Mouse (Mus musculus): ENCODE measurements around the gene C1s2. TPM values are rescaled to one million over a fixed set of nuclear protein-coding genes. Genes with fewer than 3 reads are reported as not detected.

Gene C1s2
- polyA plus RNA-seq, 1 experiment from 2014 or later, result not detected

Other genes with a start within 250 kb of the C1s2 start
- 43.7 and 45.1 TPM in 2 replicates for gene Pex5, start 221.0 kb downstream of the C1s2 start, polyA plus RNA-seq (2015; fragmentation: Nextera tagmentation; extraction: Ambion mirVana)
- 5.8 and 7.2 TPM in 2 replicates for gene Clstn3, start 171.3 kb downstream of the C1s2 start, polyA plus RNA-seq (2015; fragmentation: Nextera tagmentation; extraction: Ambion mirVana)
- 0.61 and 0.73 TPM in 2 replicates for gene C1rl, start 143.0 kb downstream of the C1s2 start, polyA plus RNA-seq (2015; fragmentation: Nextera tagmentation; extraction: Ambion mirVana)
- 3.9 and 4.6 TPM in 2 replicates for gene C1ra, start 123.7 kb downstream of the C1s2 start, polyA plus RNA-seq (2015; fragmentation: Nextera tagmentation; extraction: Ambion mirVana)
- gene C1s1, start 93.7 kb downstream of the C1s2 start, polyA plus RNA-seq (2015; fragmentation: Nextera tagmentation; extraction: Ambion mirVana), result 5.5 and 6.6 TPM in 2 replicates
- not detected in 2 replicates for gene C1rb, start 65.8 kb downstream of the C1s2 start, polyA plus RNA-seq (2015; fragmentation: Nextera tagmentation; extraction: Ambion mirVana)
- gene Lpcat3, start 26.9 kb upstream of the C1s2 start, polyA plus RNA-seq (2015; fragmentation: Nextera tagmentation; extraction: Ambion mirVana), result 46.1 and 55.0 TPM in 2 replicates
- 164 and 183 TPM in 2 replicates for gene Emg1, start 76.1 kb upstream of the C1s2 start, polyA plus RNA-seq (2015; fragmentation: Nextera tagmentation; extraction: Ambion mirVana)
- gene Phb2, start 76.3 kb upstream of the C1s2 start, polyA plus RNA-seq (2015; fragmentation: Nextera tagmentation; extraction: Ambion mirVana), result 285 and 312 TPM in 2 replicates
- gene Ptpn6, start 102.6 kb upstream of the C1s2 start, polyA plus RNA-seq (2015; fragmentation: Nextera tagmentation; extraction: Ambion mirVana), result 17.4 and 17.8 TPM in 2 replicates
- 356 and 402 TPM in 2 replicates for gene Grcc10, start 105.3 kb upstream of the C1s2 start, polyA plus RNA-seq (2015; fragmentation: Nextera tagmentation; extraction: Ambion mirVana)
- 0.10 TPM in 1 of 2 replicates, not detected in the other for gene Gm45234, start 119.9 kb upstream of the C1s2 start, polyA plus RNA-seq (2015; fragmentation: Nextera tagmentation; extraction: Ambion mirVana)
- 15.1 and 15.7 TPM in 2 replicates for gene Atn1, start 120.4 kb upstream of the C1s2 start, polyA plus RNA-seq (2015; fragmentation: Nextera tagmentation; extraction: Ambion mirVana)
- gene Eno2, start 133.6 kb upstream of the C1s2 start, polyA plus RNA-seq (2015; fragmentation: Nextera tagmentation; extraction: Ambion mirVana), result 7.9 and 9.1 TPM in 2 replicates
- 0.36 and 0.83 TPM in 2 replicates for gene Lrrc23, start 143.6 kb upstream of the C1s2 start, polyA plus RNA-seq (2015; fragmentation: Nextera tagmentation; extraction: Ambion mirVana)
- 14.1 and 15.5 TPM in 2 replicates for gene Spsb2, start 172.6 kb upstream of the C1s2 start, polyA plus RNA-seq (2015; fragmentation: Nextera tagmentation; extraction: Ambion mirVana)
- gene Tpi1, start 178.2 kb upstream of the C1s2 start, polyA plus RNA-seq (2015; fragmentation: Nextera tagmentation; extraction: Ambion mirVana), result 940 and 1,131 TPM in 2 replicates
- 134 and 136 TPM in 2 replicates for gene Usp5, start 193.4 kb upstream of the C1s2 start, polyA plus RNA-seq (2015; fragmentation: Nextera tagmentation; extraction: Ambion mirVana)
- 124 and 141 TPM in 2 replicates for gene Cdca3, start 193.5 kb upstream of the C1s2 start, polyA plus RNA-seq (2015; fragmentation: Nextera tagmentation; extraction: Ambion mirVana)
- 0.96 and 3.2 TPM in 2 replicates for gene Gnb3, start 204.2 kb upstream of the C1s2 start, polyA plus RNA-seq (2015; fragmentation: Nextera tagmentation; extraction: Ambion mirVana)
- gene P3h3, start 221.7 kb upstream of the C1s2 start, polyA plus RNA-seq (2015; fragmentation: Nextera tagmentation; extraction: Ambion mirVana), result 43.7 and 62.3 TPM in 2 replicates
- gene Gpr162, start 227.9 kb upstream of the C1s2 start, polyA plus RNA-seq (2015; fragmentation: Nextera tagmentation; extraction: Ambion mirVana), result 1.6 and 2.9 TPM in 2 replicates

Data from limb, embryonic 15.5 days (tissue).